Mouse (Mus musculus) right cerebral cortex, adult 18-20 months (tissue): ENCODE measurements at regions not wholly inside any gene's neighbourhood (a gene's known extent, or its start where the extent isn't known, plus 50 kb on each side); places are given as distances from the start of the nearest gene placed in this dataset.
"Not testable (repeated sequence)": the region's sequence is repeated elsewhere in the genome, so short reads cannot be mapped to it uniquely, and the experiment has no call there.

Source experiments
- DNase-seq: peaks from one replicate; pipeline ENCODE4 v3.0.0; 2022; ENCODE audit warnings: mixed read lengths

DNA sequence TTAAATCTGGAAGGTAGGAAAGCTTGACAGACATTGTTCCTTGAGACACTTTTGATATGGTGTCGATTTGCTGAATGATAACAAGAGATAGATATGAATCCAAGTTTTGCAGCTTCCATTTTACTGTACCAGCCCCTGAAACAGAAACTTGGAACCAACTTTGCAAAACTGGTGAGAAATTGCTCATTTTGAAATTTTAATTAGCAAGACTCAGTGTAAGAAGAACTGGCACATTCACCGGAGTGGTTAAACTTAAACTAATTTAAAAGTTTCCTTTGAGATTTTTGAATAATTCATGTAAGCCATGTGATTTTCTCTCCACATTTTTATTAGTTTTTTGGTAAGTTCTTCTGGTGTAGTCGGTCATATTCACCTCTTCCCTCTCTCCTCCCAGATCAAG lies 85.3 kb downstream of the Slitrk1 start:
- DNase-seq = no peak

- no peak for DNase-seq
Measured at GRCm38 (mm10) chr14:108821539-108821938, 92.4 kb downstream of the Slitrk1 start.

DNA sequence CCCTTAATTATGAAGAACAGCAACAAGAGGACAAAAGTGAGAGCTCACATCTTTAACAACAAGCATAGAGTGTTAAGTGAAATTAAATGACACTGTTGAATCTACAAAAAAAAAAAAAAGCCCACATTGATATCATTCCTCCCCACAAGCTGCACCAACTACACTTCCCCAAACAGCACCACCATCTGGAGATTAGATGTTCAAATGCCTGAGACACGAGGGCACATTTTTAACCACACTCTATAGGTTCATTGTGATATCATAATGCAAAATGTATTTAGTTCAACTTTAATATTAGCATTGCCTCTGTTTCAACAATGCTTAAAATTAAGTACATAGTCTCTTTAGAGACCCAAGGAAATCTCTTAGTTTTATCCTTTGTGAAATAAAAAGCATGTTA lies 94.6 kb downstream of the Slitrk1 start:
- DNase-seq = no peak

GRCm38 (mm10) chr14:108805394-108805982 lies 108.5 kb downstream of the Slitrk1 start:
- peak; percentile 15 for DNase-seq

DNA sequence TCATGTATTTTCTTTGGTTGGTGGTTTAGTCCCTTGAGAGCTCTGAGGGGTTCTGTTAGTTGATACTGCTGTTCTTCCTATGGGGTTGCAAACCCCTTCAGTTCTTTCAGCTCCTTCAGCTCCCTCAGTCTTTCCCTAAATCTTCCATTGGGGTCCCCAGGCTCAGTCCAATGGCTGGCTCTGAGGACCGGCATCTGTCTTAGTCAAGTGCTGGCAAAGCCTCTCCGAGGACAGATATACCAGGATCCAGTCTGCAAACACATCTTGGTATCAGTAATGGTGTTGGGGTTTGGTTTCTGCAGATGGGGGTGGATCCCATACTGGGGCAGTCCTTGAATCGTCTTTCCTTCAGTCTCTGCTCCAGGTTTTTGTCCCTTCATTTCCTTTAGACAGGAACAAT lies 115.1 kb downstream of the Slitrk1 start:
- DNase-seq = no peak

- no peak for DNase-seq
Measured at GRCm38 (mm10) chr14:108792445-108792844, 121.5 kb downstream of the Slitrk1 start.

- peak; percentile 83 for DNase-seq
Measured at GRCm38 (mm10) chr14:108791296-108791695, 122.7 kb downstream of the Slitrk1 start.

DNA sequence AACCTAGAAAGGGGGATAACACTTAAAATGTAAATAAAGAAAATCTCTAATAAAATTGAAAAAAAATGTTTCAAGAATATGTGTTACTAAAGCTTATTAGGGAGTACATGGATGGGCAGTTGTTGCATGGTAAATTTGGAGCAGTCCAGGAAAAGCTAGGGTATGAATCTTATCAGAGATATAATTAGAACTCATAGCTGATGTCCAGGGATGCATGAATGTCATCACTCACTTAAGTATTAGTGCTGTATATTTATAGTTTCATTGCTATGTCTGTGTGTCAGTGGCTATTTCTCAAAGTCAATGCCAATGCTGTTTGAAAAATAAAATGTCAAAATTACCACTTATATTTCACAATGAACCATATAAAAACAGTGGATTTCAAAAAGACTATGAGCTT lies 165.2 kb downstream of the Slitrk1 start:
- DNase-seq = no peak

DNA sequence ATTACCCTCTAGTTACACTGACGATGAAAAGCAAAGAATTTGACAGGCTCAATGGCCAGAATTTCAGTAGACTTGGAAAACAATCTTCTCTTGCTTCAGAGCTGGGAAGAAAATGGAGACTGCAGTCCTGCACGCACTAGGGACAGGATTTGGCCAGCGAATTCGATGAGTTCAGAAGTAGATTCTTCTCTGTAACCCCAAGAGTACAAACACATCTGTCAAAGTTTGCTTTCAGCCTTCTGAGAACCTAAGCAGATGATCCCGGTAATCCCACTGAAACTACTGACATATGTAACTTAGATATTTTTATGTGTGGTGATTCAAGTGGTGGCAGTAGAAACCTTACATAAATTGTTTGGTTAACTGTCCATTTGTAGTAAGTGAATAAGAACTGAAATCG lies 202.1 kb downstream of the Slitrk1 start:
- DNase-seq = no peak

- DNase-seq = no peak
Measured at GRCm38 (mm10) chr14:108709101-108709631, 204.8 kb downstream of the Slitrk1 start.

DNA sequence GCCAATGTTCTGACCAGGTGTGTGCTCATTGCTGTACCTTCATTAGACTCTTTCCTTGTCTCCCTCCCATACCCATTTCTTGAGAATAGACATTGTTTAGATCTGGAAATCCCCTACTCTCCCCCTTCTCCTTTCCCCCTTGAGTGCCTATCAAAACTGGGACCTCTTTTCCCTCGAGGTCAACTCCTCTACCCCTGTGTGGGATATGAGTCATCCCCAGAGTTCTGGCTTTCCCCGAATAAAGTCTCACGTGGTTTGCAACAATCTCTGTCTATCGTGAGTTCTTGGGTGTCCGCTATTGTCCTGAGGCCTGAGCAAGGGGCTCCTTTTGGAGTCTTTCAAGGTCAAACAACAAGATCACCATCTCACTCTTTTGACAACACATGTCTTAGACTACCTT lies 209.3 kb downstream of the Slitrk1 start:
- not testable (repeated sequence) for DNase-seq

DNA sequence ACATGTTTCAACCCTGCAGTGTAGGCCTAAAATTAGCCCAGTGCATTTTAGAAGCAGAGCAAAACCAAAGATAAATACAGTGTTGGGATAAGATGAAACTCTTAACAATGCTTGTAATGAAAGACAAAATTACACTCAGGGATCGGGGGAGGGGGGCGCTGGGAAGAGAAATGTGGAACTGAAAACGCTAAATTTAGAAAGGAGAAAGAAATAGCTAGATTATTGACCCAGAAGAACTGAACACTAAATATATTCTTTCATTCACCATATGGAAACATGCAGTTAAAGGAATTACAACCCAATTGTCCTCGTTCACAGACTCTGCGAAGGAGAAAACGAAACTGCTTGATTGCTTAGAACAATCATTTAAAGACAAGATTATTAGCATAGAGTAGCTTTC lies 249.1 kb downstream of the Slitrk1 start:
- no peak for DNase-seq

DNA sequence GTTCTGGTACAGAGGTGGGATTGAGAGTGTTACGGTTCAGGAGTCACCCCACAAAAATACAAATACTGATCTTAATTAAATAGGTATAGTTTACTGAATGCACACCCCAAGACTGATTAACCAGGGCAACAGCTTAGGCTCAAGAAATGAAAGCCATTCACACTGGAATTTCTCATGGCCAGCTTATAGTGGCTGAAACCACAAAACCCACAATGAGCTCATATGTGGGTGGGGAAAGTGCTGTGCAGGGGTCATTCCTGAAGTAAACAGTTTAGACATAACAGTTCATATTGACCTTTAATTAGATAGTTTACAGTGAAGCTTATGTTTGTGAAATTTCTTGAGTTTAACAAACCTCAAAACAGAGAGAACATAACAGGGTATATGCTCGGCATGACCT lies 275.7 kb downstream of the Slitrk1 start:
- no peak for DNase-seq

- DNase-seq = no peak
Measured at GRCm38 (mm10) chr14:108635266-108635665, 278.7 kb downstream of the Slitrk1 start.

GRCm38 (mm10) chr14:108610028-108610427 lies 303.9 kb downstream of the Slitrk1 start:
- DNase-seq = no peak
